Mouse (Mus musculus): ENCODE measurements around the gene Hmga1. TPM values are rescaled to one million over a fixed set of nuclear protein-coding genes. Genes with fewer than 3 reads are reported as not detected.

Hmga1 gene
- 10 to 100 TPM; 82.7 to 84.0 TPM for polyA plus RNA-seq (2017; shearing (Covaris generic))

- peak; percentile 74 for ATAC-seq
These were observed at the start of gene Hmga1 for GRCm38 (mm10) chr17:27556315-27557011. Hmga1 (plus strand) TSS chr17:27556497.

GRCm38 (mm10) chr17:27506871-27507590, 49.3 kb upstream of the Hmga1 start:
- ATAC-seq, result no peak

- ATAC-seq, result no peak
These were observed 48.7 kb upstream of the Hmga1 start for GRCm38 (mm10) chr17:27507591-27507945.

DNA sequence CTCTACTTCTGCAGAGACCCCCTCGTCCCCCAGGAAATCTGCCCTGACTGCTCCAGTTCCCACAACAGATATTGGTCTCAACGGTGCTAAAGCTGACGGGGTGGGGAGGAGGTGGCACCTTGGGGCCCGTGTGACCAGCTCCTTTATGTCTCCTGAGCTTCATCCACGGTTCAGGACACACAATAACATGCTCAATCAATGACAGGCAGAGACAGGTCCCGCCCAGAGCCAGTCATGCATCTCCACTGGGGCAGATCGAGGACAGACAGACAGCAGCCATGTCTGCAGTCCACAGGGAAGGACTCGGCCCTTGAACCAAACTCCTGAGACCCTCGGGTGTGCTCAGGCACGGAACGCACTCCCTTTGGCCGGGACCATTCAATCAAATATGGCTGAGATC, 48.3 kb upstream of the Hmga1 start:
- ATAC-seq, result no peak

GRCm38 (mm10) chr17:27508513-27508912, 47.8 kb upstream of the Hmga1 start:
- ATAC-seq, result no peak

DNA sequence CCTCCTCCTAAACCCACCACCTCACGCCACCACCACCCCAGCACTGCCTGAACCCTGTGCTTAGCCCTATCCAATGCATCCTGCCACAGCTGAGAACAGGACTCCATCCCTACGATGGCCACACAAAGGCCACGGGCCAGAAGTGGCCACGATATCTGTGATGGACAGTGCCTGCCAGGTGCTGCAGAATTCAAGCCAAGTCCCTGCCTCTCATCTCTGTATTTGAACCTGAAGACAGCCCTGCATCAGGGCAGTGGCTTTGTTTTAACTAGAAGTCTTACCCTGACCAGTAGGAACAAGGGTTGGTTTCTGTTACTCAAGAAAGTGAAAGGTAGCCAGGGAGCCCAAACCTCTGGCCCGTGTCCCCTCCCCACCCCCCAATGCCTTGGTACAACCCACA, 47.2 kb upstream of the Hmga1 start:
- ATAC-seq, result no peak

GRCm38 (mm10) chr17:27510258-27511124, 45.8 kb upstream of the Hmga1 start:
- ATAC-seq, result no peak

- no peak for ATAC-seq
These were observed 45.1 kb upstream of the Hmga1 start for GRCm38 (mm10) chr17:27511125-27511735.

GRCm38 (mm10) chr17:27511865-27512618, 44.3 kb upstream of the Hmga1 start:
- ATAC-seq, result no peak

- no peak for ATAC-seq
These were observed 43.6 kb upstream of the Hmga1 start for GRCm38 (mm10) chr17:27512619-27513161.

DNA sequence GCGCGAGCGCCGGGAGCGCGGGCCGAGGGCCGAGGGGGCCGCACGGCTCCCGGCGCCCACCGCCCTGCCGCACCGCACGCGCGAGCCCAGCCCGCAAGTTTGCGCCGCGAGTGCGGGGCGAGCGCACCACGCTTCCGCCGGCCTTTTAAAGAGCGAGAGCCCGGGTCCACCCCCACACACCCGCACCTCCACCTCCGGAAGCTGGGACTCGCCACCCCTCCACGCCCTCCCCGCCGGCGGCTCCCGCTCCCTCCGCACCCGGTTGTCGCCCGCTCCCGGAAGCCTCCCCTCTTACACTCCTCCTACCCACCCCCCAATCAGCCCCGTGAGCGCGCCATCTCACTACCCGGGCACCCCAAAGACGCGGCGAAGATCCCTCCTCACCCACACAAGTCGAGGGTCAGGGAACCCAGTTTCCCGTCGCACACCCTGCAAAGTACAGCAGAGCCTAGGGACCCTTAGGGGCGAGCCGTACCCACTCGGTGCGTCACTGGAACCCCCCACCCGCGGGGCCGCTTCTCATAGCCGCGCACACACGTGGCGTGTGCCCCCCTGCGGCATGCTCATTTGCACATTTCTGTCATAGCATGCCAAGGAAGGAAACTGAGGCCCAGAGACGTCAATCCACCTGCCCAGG, 42.9 kb upstream of the Hmga1 start:
- peak; percentile 58 for ATAC-seq

DNA sequence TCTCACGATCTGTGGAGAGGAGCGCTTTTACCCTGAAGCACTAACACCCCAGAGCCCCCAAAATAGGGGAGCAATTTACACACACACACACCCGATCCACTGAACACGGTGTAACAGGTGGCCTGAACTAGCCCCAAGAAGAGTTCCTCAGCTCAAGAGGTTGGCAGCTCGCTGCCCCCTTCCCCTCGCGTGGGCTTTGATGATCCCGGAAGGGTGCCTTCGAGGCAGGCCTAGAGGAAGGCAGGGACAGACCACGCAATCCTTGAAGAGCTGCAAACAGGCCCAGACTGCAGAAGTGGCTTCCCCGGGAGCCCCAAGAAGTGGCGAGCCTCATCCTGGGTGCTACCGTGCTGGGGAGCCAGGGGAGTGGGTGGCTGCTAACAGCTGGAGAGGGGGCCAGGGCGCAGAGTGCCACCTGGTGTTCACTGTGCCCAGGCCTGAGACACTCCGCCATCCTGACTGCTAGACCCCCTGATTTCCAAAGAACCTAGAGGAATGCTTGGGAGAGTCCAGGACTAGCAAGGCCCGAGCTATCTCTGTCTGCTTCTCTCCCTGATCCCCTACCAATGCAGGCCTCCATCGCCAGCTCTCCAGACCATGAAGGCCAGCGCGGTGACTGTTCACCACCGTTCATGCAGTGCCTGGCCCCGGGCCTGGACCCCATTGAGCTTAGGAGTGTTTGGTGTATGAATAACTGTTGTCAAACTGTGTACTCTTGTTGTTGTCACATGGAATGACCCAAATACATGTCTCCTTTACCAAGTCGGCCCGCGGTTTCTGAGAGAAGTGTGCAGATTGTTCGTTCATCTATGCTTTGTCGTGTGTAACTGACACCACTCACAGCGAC, 42.2 kb upstream of the Hmga1 start:
- no peak for ATAC-seq

- no peak for ATAC-seq
These were observed 38.0 kb upstream of the Hmga1 start for GRCm38 (mm10) chr17:27518296-27518695.

- no peak for ATAC-seq
These were observed 37.3 kb upstream of the Hmga1 start for GRCm38 (mm10) chr17:27518700-27519595.

DNA sequence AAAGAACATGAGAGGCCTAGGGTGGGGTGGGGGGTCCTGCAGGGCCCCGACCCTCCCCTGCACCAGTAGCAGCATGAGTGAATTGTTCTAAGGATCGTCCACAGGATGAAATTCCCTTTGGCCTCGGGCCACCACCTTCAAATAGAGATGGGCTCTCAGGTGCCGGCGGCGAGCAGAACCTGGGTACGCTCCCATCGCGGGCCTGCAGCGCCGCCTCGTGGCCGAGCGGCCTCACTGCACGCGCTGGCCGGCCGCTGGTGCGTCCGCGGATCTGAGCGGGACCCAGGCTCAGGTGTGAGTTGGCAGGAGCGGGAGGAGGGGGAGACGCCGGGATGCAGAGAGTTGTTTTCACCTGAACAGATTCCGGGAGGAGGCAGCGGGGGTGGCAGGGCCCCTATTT, 35.7 kb upstream of the Hmga1 start:
- no peak for ATAC-seq

DNA sequence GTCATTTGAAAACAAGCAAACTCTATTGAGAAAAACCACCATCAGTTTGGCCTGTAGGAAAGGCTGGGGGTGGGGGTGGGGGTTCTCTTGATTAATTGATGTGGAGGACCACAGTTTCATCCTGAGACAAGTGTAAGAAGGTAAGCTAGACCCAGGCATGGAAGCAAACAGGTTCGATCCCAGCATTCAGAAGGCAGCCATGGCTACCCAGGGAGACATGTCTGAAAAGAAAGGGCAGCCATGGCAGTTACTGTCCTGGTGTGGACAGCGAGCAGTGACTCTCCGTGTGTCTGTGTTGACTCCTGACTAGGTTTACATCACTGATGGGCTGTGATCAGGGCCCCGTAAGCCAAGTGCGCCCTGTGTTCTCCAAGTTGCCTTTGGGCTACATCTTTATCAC, 35.0 kb upstream of the Hmga1 start, which contains the start of gene Grm4:
Grm4 (minus strand) TSS at position 101 of the 400 bp plus-strand sequence.
- no peak for ATAC-seq

- no peak for ATAC-seq
These were observed 33.2 kb upstream of the Hmga1 start for GRCm38 (mm10) chr17:27523121-27523520.

GRCm38 (mm10) chr17:27527188-27527587, 29.1 kb upstream of the Hmga1 start:
- no peak for ATAC-seq

- ATAC-seq, result no peak
These were observed 28.3 kb upstream of the Hmga1 start for GRCm38 (mm10) chr17:27528030-27528429.

Measured in CD4-positive, CD25-positive, alpha-beta regulatory T cell, adult 4 months (primary cell).